Mouse (Mus musculus) MEL (cell line): ENCODE results near the gene Jarid2.

Experiments
- CTCF ChIP-seq, 3 experiments: IDR thresholded peaks in 2 of 3; conservative IDR thresholded peaks in 1 of 3; 2 replicates each; pipeline ENCODE4 v1.5.1; 2011 to 2012; ENCODE audit warnings: low read length in 3 of 3, low read depth in 2 of 3, mild to moderate bottlenecking in 2 of 3, improper control_type of control experiment in 1 of 3, inconsistent platforms in 1 of 3, mixed read lengths in 1 of 3, moderate library complexity in 1 of 3; ENCODE audit not compliant: control insufficient read depth in 1 of 3, insufficient read depth in 1 of 3, poor library complexity in 1 of 3, severe bottlenecking in 1 of 3
- POLR2A ChIP-seq, 2 experiments: IDR thresholded peaks; 2 replicates each; pipeline ENCODE4 v1.6.1; 2011 to 2012; ENCODE audit warnings: low read length in 2 of 2, mild to moderate bottlenecking in 2 of 2, control low read depth in 1 of 2, improper control_type of control experiment in 1 of 2, low read depth in 1 of 2, moderate library complexity in 1 of 2; ENCODE audit not compliant: control insufficient read depth in 1 of 2, insufficient read depth in 1 of 2, poor library complexity in 1 of 2

DNA sequence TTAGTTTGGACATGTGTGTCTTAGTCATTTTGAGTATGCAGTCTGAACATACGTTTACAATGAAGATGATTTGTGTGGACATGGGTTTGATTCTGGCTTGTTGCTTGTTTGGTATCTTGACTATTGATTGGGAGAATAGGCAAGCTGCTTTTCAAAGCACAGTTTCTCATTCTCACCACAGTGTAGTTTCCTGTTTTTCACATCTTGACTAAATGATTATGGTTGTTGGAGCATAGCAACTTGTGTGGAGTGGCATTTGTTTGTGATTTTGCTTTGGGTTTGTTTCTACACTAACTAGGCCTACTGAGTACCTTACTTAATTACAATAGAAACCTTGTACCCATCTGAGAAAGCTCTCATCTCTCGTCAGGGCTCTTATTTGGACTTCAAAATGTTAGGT is 81.7 kb downstream of the Jarid2 start:
- no peak for TF ChIP-seq POLR2A (IDR thresholded peaks at IDR 0.05; ENCODE audit: control insufficient read depth in 1 of 2, insufficient read depth in 1 of 2, low read depth in 1 of 2, low read length in 2 of 2, poor library complexity in 1 of 2)
- no peak for TF ChIP-seq CTCF (IDR thresholded peaks at IDR 0.05 in 2 of 3, conservative IDR thresholded peaks at IDR 0.05 in 1 of 3; ENCODE audit: control insufficient read depth in 1 of 3, insufficient read depth in 1 of 3, low read depth in 2 of 3, low read length in 3 of 3, poor library complexity in 1 of 3, severe bottlenecking in 1 of 3)
